Mouse (Mus musculus): ENCODE measurements around the gene Vamp1. TPM values are rescaled to one million over a fixed set of nuclear protein-coding genes. Genes with fewer than 3 reads are reported as not detected.
"Not testable (repeated sequence)": the region's sequence is repeated elsewhere in the genome, so short reads cannot be mapped to it uniquely, and the experiment has no call there.

The Vamp1 gene
- polyA plus RNA-seq, 1 experiment, result 6.5 TPM

GRCm38 (mm10) chr6:125265239-125265638, 49.9 kb downstream of the Vamp1 start:
- no peak for TF ChIP-seq POLR2AphosphoS2 (IDR thresholded peaks at IDR 0.05; ENCODE audit: insufficient read length, low read depth)
- no peak for TF ChIP-seq TCF12 (IDR thresholded peaks at IDR 0.05; ENCODE audit: insufficient read depth, poor library complexity, severe bottlenecking)
- no peak for TF ChIP-seq POLR2A (IDR thresholded peaks at IDR 0.05; ENCODE audit: insufficient read length, low read depth)
- TF ChIP-seq MYOG (IDR thresholded peaks at IDR 0.05; ENCODE audit: control insufficient read depth in 1 of 3, insufficient read depth in 1 of 3, insufficient read length in 2 of 3, low read depth in 2 of 3), result peak in 1 of 3 experiments; percentile 80
- no peak for TF ChIP-seq MAX (IDR thresholded peaks at IDR 0.05; ENCODE audit: low read depth)
- no peak for TF ChIP-seq TCF3 (IDR thresholded peaks at IDR 0.05; ENCODE audit: insufficient read length, low read depth)
- peak in 1 of 3 experiments; percentile 82 for TF ChIP-seq MYOD1 (IDR thresholded peaks at IDR 0.05; ENCODE audit: control insufficient read depth in 1 of 3, insufficient read length in 2 of 3, low read depth in 2 of 3)
- no peak for TF ChIP-seq E2F4 (IDR thresholded peaks at IDR 0.05; ENCODE audit: insufficient read depth)
- no peak for TF ChIP-seq REST (IDR thresholded peaks at IDR 0.05; ENCODE audit: insufficient read depth, insufficient read length)
- Histone ChIP-seq H3K27me3 (ENCODE audit: control insufficient read depth, insufficient read depth, insufficient read length) (no peaks in the 10 kb centered on the region), H3K4me3 (no peak overlapping the region), H3K4me2 (ENCODE audit: low read depth) (no peak overlapping the region), H3K36me3 (ENCODE audit: control insufficient read depth, insufficient read depth) (no peaks in the 10 kb centered on the region), H3ac (ENCODE audit: control insufficient read depth, insufficient read length) (no peak overlapping the region), H3K79me2 (ENCODE audit: control insufficient read depth, insufficient read depth) (no peaks in the 10 kb centered on the region)

DNA sequence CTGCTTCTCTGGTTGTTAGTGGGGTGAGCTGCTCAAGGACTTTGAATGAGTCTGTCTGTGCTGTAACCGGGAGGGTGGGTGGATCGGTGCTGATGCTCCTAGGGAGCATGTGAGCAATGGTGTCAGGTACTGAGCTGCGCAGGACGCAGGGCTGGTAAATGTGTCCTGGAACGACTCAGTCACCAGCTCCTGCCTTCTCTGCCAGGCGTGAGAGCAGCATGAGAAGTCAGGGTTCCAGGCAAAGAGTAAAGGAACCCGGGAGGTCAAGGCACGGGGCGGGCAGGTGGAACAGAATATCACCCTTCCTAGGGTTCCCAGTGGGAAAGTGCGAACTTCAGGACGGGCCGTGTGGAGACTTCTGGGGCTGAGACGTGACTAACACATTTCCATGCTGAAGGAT, 50.7 kb downstream of the Vamp1 start:
- Histone ChIP-seq H3K4me3 (no peak overlapping the region), H3K36me3 (ENCODE audit: control insufficient read depth, insufficient read depth) (no peaks in the 10 kb centered on the region), H3K27me3 (ENCODE audit: control insufficient read depth, insufficient read depth, insufficient read length) (no peaks in the 10 kb centered on the region), H3K79me2 (ENCODE audit: control insufficient read depth, insufficient read depth) (no peaks in the 10 kb centered on the region), H3K4me2 (ENCODE audit: low read depth) (no peak overlapping the region), H3ac (ENCODE audit: control insufficient read depth, insufficient read length) (no peak overlapping the region)
- no peak for TF ChIP-seq MYOG (IDR thresholded peaks at IDR 0.05; ENCODE audit: control insufficient read depth in 1 of 3, insufficient read depth in 1 of 3, insufficient read length in 2 of 3, low read depth in 2 of 3)
- no peak for TF ChIP-seq USF1 (IDR thresholded peaks at IDR 0.05; ENCODE audit: low read depth)
- no peak for TF ChIP-seq MAX (IDR thresholded peaks at IDR 0.05; ENCODE audit: low read depth)
- no peak for TF ChIP-seq REST (IDR thresholded peaks at IDR 0.05; ENCODE audit: insufficient read depth, insufficient read length)
- TF ChIP-seq SRF (IDR thresholded peaks at IDR 0.05; ENCODE audit: control insufficient read depth, insufficient read length, low read depth), result no peak
- TF ChIP-seq CEBPB (IDR thresholded peaks at IDR 0.05; ENCODE audit: insufficient read depth, poor library complexity, severe bottlenecking), result no peak
- TF ChIP-seq POLR2A (IDR thresholded peaks at IDR 0.05; ENCODE audit: insufficient read length, low read depth), result no peak
- no peak for TF ChIP-seq MYOD1 (IDR thresholded peaks at IDR 0.05; ENCODE audit: control insufficient read depth in 1 of 3, insufficient read length in 2 of 3, low read depth in 2 of 3)
- TF ChIP-seq TCF12 (IDR thresholded peaks at IDR 0.05; ENCODE audit: insufficient read depth, poor library complexity, severe bottlenecking), result no peak
- TF ChIP-seq TCF3 (IDR thresholded peaks at IDR 0.05; ENCODE audit: insufficient read length, low read depth), result no peak
- no peak for TF ChIP-seq POLR2AphosphoS2 (IDR thresholded peaks at IDR 0.05; ENCODE audit: insufficient read length, low read depth)
- no peak for TF ChIP-seq E2F4 (IDR thresholded peaks at IDR 0.05; ENCODE audit: insufficient read depth)

GRCm38 (mm10) chr6:125266600-125266999, 51.2 kb downstream of the Vamp1 start:
- H3K4me3 ChIP-seq; H3K4me2 ChIP-seq (ENCODE audit: low read depth); H3K79me2 ChIP-seq (ENCODE audit: control insufficient read depth, insufficient read depth); H3K36me3 ChIP-seq (ENCODE audit: control insufficient read depth, insufficient read depth); H3K27me3 ChIP-seq (ENCODE audit: control insufficient read depth, insufficient read depth, insufficient read length); H3ac ChIP-seq (ENCODE audit: control insufficient read depth, insufficient read length): not testable (repeated sequence)

DNA sequence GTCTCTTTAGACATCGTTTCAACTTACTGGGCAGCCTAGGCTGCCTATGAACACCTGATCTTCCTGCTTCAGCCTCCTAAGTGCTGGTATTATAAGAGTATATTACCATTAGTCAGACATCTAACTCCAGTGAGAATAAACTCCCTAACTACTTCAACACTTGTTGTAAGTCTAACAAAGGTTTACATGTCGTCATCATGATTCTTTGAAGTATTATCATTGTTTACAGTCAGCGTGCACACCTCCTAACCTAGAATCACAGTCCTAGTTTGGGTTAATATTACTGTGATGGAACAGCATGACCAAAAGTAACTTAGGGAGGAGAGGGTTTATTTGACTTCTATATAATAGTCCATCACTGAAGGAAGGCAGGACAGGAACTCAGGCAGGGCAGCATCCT, 52.1 kb downstream of the Vamp1 start:
- Histone ChIP-seq H3K36me3 (ENCODE audit: control insufficient read depth, insufficient read depth) (no peaks in the 10 kb centered on the region), H3K79me2 (ENCODE audit: control insufficient read depth, insufficient read depth) (no peaks in the 10 kb centered on the region), H3K4me3 (no peak overlapping the region), H3ac (ENCODE audit: control insufficient read depth, insufficient read length) (no peak overlapping the region), H3K27me3 (ENCODE audit: control insufficient read depth, insufficient read depth, insufficient read length) (no peaks in the 10 kb centered on the region), H3K4me2 (ENCODE audit: low read depth) (no peak overlapping the region)
- no peak for TF ChIP-seq REST (IDR thresholded peaks at IDR 0.05; ENCODE audit: insufficient read depth, insufficient read length)
- no peak for TF ChIP-seq MYOG (IDR thresholded peaks at IDR 0.05; ENCODE audit: control insufficient read depth in 1 of 3, insufficient read depth in 1 of 3, insufficient read length in 2 of 3, low read depth in 2 of 3)
- TF ChIP-seq SRF (IDR thresholded peaks at IDR 0.05; ENCODE audit: control insufficient read depth, insufficient read length, low read depth), result no peak
- no peak for TF ChIP-seq CEBPB (IDR thresholded peaks at IDR 0.05; ENCODE audit: insufficient read depth, poor library complexity, severe bottlenecking)
- TF ChIP-seq TCF3 (IDR thresholded peaks at IDR 0.05; ENCODE audit: insufficient read length, low read depth), result no peak
- no peak for TF ChIP-seq POLR2A (IDR thresholded peaks at IDR 0.05; ENCODE audit: insufficient read length, low read depth)
- TF ChIP-seq USF1 (IDR thresholded peaks at IDR 0.05; ENCODE audit: low read depth), result no peak
- no peak for TF ChIP-seq MYOD1 (IDR thresholded peaks at IDR 0.05; ENCODE audit: control insufficient read depth in 1 of 3, insufficient read length in 2 of 3, low read depth in 2 of 3)
- TF ChIP-seq MAX (IDR thresholded peaks at IDR 0.05; ENCODE audit: low read depth), result no peak
- no peak for TF ChIP-seq E2F4 (IDR thresholded peaks at IDR 0.05; ENCODE audit: insufficient read depth)
- no peak for TF ChIP-seq POLR2AphosphoS2 (IDR thresholded peaks at IDR 0.05; ENCODE audit: insufficient read length, low read depth)
- TF ChIP-seq TCF12 (IDR thresholded peaks at IDR 0.05; ENCODE audit: insufficient read depth, poor library complexity, severe bottlenecking), result no peak

DNA sequence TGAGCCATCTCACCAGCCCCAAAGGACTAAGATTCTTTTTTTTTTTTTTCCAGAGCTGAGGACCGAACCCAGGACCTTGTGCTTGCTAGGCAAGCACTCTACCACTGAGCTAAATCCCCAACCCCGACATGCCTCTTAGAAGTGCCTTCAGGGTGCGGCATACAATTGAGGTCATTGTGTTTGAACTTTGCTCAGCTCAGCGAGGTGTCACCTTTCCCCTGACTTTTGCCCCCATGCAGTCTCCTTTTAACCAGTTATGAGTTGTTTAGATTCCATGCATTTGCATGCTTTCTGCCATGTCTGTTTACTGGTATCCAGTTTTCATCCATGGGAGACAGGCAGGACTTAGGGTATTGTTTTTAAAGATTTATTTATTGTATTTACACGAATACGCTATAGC, 53.4 kb downstream of the Vamp1 start:
- Histone ChIP-seq H3K27me3 (ENCODE audit: control insufficient read depth, insufficient read depth, insufficient read length) (no peaks in the 10 kb centered on the region), H3K4me3 (no peak overlapping the region), H3K36me3 (ENCODE audit: control insufficient read depth, insufficient read depth) (no peaks in the 10 kb centered on the region), H3ac (ENCODE audit: control insufficient read depth, insufficient read length) (no peak overlapping the region), H3K79me2 (ENCODE audit: control insufficient read depth, insufficient read depth) (no peaks in the 10 kb centered on the region), H3K4me2 (ENCODE audit: low read depth) (no peak overlapping the region)
- TF ChIP-seq REST (IDR thresholded peaks at IDR 0.05; ENCODE audit: insufficient read depth, insufficient read length), result no peak
- TF ChIP-seq TCF3 (IDR thresholded peaks at IDR 0.05; ENCODE audit: insufficient read length, low read depth), result no peak
- no peak for TF ChIP-seq SRF (IDR thresholded peaks at IDR 0.05; ENCODE audit: control insufficient read depth, insufficient read length, low read depth)
- no peak for TF ChIP-seq MAX (IDR thresholded peaks at IDR 0.05; ENCODE audit: low read depth)
- no peak for TF ChIP-seq CEBPB (IDR thresholded peaks at IDR 0.05; ENCODE audit: insufficient read depth, poor library complexity, severe bottlenecking)
- TF ChIP-seq MYOG (IDR thresholded peaks at IDR 0.05; ENCODE audit: control insufficient read depth in 1 of 3, insufficient read depth in 1 of 3, insufficient read length in 2 of 3, low read depth in 2 of 3), result no peak
- no peak for TF ChIP-seq TCF12 (IDR thresholded peaks at IDR 0.05; ENCODE audit: insufficient read depth, poor library complexity, severe bottlenecking)
- no peak for TF ChIP-seq POLR2AphosphoS2 (IDR thresholded peaks at IDR 0.05; ENCODE audit: insufficient read length, low read depth)
- TF ChIP-seq POLR2A (IDR thresholded peaks at IDR 0.05; ENCODE audit: insufficient read length, low read depth), result no peak
- TF ChIP-seq USF1 (IDR thresholded peaks at IDR 0.05; ENCODE audit: low read depth), result no peak
- TF ChIP-seq E2F4 (IDR thresholded peaks at IDR 0.05; ENCODE audit: insufficient read depth), result no peak
